Mouse (Mus musculus) common myeloid progenitor, adult 5-6 weeks (primary cell): ENCODE data around the gene U2af1l4. TPM values are rescaled to one million over a fixed set of nuclear protein-coding genes. Genes with fewer than 3 reads are reported as not detected.

Source experiments
- ATAC-seq: replicated peaks from 2 replicates; pipeline ENCODE4 v1.8.0; 2016; ENCODE audit warnings: low read depth, mild to moderate bottlenecking, moderate TSS enrichment, inconsistent platforms; ENCODE audit not compliant: poor library complexity, severe bottlenecking
- total RNA-seq: library from RNA; stranded (forward); fragments of 200-1000, 187-1606 nt; gene quantifications from 2 replicates; pipeline ENCODE4 v1.2.3, GENCODE M21; 2017

Gene U2af1l4
- total RNA-seq, 1 experiment from 2014 or later = 68.5 TPM

DNA sequence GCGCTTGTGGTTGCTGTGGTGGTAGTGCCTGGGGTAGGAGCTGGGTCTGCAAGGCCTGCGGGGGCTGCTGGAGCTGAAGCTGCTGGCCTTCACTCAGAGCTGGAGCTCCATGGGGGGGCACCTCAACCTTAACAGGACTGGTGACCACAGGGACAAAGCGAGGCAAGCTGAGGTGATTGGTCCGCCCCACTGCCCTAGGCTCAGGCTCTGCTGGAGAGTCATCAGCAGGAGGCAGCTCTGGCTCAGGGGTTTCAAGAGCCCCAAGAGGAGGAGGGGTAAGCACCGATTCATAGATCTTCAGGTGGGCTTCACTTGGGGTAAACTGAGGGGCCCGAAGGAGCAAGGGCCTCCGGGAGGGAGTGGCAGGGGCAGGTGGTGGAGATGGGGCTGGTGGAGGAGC lies 22.1 kb downstream of the U2af1l4 start:
- no peak for ATAC-seq

DNA sequence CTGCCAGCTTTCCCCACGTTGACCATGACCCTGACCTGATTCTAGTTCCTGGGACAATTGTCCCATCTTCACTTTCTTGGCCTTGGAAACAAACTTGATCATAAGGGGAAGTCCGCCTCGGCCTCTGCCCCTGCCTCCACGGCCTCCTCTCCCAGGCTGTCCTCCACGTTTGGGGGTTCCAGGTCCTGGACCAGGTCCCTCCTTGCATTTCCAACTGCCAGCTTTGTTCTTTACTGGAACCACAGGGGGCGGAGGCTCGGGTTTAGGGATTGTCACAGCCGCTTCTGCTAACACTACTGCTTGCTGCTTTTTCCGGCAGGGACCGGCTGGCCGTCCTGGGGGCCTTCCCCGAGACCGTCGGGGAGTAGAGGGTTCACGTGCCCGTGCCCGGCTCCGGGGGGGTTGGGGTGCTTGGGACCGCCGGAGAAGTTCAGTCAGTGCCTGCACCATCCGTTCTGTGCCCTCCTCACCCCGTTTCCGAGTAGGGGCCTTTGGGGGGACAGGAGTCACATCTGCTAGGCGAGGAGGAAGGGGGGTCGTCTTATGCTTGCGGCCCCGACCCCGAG lies 23.4 kb downstream of the U2af1l4 start:
- no peak for ATAC-seq

DNA sequence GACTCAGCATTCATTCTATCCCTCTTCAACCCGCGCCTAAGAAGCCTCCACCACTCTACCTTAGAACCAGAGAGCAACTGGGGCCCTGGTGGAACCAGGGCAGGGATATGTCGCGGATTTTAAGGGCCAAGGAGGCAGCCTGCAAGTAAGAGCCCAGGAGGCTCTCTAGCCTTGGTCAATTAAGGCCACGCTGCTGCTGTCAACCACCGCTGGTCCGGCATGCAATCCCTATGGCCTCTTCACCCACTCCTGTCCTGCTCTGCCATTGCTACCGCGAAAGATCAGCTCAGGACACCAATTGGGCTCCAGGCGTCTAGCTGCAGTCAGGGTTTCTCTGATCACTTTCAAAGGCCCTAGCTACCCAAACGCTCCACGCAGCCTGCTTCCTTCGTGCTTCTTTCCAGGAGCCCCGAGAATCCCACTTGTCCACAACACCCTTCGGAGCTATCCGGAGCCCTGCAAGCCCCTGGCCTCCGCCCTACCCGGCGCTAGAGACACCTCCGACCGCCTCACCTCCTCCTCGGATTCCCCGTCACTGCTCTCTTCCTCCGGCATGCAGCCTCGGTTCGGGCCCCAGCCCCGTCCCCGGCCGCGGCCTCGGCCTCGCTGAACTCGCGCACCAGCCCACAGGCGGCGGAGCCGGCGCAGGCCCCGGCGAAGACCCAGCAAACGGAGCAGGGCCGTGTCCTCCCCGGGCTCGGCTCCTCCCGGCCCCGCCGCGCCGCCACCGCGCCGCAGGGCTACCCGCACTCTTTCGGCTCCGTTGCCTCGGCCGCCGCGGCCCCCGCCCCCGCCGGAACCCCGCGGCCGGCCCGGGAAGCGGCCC lies 25.0 kb downstream of the U2af1l4 start:
- no peak for ATAC-seq

DNA sequence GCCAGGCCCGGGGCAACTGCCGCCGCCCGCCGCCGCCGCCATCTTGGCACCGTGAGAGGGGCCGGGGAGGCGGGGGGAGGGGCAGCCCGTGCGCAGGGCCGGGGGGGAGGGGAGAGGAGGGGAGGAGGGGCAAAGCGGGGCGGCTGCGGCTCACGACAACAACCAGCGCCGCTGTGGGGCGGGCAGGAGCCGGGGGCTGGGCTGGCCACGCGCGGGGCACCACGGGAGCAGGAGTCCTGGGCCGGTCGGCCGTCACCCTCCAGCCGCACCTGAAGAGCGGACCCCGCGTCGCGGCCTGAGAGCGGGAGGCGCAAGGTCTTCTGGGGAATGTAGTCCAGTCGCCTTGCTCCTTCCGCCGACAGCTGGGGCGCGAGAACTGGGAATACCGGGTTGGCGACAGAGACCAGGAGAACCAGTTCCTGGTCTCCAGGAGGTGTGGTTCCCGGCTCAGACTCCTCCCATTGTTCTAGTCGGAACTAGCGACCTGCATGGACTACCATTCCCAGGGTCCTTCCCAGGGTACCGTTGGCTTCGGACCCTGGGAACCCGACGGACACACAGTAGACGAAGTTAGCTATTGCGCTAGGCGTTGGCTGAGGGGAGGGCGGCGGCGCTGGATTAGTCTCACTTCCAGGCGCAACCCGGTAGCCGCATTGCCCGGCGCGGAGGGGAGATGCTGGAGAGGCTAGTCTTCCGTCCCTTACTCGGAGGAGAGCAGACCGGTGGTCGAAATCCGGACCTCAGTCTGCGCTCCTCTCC lies 25.8 kb downstream of the U2af1l4 start, which contains the start of gene Kmt2b:
Gene Kmt2b, minus strand, starts transcription at position 51 of the 759 bp plus-strand sequence.
- peak; percentile 78 for ATAC-seq

DNA sequence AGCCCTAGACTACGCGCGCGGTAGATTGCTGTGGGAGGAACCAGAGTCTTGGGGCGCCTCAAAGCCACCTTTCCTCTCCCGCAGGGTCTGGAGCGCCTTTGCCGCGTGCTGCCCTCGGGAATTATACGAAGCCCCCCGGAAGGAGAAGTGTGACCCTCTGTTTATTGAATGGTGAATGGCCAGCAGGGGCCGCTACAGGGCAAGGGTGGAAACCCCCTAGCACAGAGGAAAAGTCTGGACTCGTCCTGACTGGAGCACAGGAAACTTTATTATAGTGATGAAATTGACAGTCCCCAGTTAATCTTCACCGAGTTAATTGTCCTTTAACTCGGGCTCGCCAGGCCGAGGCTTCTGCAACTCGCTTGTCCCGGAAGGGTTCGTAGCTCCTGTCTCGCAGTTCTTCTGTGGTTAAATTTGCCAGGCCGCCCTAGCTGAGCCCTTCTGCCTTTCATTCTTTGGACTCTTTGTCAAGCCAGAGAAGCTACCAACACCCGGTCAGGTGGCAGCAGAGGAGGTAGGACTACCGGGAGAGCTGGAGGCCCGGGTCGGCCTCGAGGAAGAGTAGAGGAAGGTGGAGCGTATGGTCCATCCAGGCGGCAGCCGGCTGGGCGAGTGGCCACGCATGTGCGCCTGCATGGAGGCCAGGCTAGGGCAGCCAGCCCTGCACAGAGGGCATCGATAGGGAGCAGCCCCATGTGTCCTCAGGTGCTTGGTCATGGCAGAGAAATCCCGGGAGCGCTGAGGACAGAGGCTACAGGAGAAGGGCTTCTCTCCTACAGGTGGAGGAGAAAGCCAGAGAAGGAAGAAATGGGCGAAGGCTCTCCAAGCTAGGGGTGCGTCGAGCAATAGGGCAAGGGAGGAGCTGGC lies 26.6 kb downstream of the U2af1l4 start:
- ATAC-seq = peak; percentile 63

DNA sequence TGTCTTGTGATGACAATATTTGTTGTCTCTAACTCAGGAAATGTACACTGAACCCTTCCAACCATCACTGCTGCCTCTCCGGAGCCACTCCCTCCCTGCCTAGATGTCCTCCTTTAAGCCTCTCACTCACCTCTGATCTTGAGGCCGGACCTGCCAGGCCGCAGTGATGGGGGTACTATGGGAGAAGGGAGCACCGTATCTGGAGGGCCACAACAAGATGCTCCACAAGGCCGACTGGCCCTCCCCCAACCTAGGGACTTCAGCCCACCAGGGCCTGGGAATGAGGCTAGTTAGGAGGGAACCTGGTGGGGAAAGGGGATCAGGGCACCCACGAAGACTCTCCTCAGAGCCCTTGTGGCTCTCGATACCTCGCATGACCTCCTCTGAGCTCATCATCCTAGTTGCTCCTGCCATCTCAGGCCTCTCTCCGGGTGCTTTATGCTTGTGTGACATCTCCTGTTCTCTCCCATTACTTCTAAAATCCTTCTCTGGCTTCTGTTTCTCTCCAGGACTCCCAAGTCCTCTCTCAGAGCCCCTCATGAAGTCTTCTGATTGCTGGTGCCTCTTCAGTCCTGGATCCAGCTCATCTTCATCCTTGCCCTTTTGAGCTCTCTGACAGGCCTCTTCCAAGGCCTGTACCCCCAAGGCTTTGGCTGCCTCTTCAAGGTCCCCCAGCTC lies 28.0 kb downstream of the U2af1l4 start:
- no peak for ATAC-seq

DNA sequence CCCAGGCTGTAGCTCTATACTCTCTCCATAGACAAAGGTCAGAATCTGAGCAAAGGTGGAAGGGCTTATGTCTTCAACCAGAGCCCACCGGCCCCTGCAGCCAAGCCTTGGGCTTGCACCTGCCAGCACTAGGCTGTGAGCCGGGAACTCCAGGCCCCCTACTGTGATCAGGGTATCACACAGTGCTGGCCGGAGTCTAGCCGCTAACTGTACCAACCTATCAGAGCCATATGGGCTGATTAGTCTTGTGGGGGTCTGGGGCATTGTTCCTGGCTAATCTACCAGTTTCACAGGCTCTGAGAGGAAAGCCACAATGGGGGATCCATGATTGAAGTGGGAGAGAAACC lies 28.5 kb downstream of the U2af1l4 start:
- no peak for ATAC-seq

DNA sequence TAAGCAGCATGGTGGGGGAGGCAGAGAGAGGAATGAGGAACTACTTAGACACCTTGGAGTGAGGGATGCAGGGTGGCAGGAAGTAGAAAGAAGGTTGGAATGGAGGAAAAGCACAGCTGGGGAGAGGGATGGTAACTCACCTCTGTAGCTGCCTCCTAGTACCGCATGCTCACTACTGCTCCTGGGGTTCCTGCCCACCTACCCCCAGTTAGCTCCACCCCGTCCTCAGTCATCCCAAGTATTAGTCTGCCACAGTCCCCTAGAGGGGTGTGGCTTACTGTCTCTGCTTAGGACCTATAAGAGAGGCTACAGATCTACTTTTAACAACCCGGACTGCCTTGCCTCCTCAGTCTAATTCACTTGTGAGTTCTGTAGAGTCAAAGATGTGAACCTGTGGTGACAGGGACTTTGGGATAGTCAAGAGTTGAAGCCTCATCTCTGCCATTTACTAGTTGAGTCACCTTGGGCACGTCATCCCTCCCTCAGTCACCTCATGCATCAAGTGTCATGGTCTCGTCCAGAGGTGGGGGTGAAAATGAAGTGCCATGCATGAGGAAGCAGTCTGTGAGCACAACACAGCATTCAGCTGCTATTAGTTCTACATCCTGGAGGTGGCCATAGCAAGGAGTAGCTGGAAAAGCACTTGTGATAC lies 29.8 kb downstream of the U2af1l4 start:
- no peak for ATAC-seq

DNA sequence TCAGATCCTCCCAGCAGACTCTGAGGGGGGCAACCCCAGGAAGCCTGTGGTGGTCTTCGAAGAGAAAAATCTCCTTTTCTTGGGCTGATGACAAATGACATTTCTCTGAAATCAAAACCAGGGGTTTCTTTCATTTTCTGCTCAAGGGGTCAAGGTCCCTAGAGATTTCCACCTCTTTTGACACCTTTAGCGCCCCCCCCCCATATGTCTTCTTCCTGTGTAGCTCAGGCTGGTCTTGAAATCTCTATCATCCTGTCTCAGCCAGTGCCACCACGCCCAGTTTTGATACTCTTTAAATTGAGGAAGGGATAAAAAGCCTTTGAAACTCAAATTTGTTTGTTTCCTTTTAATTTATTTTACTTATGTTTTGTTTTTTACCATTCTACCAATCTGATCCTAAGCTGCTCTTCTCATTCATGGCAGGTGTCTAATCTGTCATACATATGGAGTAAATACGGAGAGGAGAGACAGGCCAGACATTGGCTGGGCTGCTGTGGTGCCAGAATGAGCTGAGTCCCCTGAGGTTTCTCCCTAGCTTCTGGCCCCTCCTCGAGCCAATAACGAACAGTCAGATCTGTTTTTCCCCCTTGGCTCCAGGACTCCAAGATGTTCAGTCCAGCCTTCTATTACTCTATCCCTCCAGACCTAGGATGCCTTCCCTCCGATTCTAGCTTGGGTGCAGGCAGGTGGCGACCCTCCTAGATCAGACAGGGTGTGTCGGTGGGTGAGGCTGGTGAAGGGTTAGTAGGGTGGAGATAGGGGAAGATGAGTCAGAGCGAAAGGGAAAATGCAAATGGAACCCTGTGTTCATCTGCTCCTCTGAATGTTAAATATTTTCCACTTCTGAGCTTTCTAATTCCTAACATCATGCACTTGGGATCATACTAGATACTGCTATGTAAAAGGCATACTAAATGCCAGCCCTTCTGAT lies 30.7 kb downstream of the U2af1l4 start:
- no peak for ATAC-seq

DNA sequence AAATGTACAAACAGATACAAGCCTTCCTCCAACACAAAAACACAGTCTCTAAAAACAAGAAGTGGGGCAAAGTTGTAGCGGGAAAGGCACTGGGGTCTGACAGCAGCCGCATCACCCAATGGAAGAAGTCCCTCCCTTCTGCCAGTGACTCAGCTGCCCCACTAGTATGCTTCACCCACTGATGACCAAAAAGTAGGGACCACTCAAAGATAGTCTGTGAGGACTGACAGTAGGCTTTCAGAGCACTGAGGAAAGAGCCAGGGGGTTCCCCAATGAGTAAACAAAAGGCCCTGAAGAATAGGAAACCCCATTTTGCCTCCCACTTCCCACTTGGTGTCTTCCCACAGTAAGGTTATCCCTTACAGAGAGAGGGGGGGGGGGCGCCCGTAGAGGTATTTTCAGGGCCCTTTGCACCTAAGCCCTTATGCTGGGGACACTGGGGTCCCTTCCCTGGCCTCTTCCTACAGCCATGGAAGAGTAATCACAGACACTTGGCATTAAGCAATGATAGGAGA lies 31.5 kb downstream of the U2af1l4 start:
- no peak for ATAC-seq

DNA sequence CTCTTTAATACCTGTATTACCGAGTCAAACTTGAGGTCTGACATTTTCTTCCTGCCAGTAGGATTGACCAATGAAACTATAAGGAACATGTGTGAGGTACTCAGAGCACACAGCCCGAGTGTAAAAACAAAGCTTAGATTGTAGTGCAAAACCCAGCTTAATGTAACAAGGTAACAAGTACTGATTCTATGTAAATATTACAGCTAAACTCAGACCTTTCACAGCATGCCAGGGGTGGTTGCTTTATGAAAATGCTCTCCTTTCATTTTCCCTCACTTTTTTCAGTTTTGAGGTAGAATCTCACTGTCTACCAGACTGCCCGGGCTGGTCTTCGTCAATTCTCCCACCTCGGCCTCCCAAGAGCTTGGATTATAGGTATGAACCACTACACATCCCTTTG lies 33.0 kb downstream of the U2af1l4 start:
- no peak for ATAC-seq

DNA sequence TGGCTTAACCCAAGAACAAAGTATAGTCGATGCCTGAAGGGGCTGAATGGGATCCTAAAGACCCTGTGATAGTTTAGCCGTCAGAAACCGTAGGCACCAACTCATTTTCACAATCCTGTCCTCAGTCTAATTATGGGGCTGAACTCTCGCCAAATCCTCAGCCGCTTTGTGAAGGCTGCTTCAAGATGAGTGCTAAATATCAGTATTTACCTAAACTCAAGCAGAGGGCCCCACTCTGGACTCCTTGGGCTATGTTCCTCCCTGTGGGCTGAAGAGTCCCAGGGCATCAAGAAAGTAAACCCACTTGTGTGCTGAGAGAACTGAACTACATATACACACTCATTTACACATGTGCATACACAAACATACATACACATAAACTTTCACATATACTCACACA lies 33.7 kb downstream of the U2af1l4 start:
- ATAC-seq = no peak

DNA sequence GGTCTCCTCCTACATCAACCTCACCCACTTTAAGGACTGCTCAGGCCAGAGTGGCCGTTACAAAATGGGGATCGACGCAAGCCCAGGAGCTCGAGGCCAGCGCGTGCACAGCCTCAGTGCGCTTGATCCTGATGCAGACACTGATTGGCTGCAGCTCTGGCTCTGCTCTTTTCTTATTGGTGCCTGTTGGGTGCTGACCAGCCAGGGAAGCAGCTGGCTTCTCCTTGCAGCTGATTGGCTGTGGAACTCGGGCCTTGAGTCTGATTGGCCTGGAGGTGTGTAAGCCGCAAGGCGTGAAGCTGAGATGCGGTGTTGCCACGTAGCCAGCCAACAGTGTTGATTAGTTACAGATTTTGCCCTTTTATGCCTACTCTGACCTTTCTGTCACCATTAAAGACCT lies 35.7 kb downstream of the U2af1l4 start, which contains the start of gene Zbtb32:
Gene Zbtb32, minus strand, starts transcription at position 124 of the 400 bp plus-strand sequence.
- ATAC-seq = no peak

DNA sequence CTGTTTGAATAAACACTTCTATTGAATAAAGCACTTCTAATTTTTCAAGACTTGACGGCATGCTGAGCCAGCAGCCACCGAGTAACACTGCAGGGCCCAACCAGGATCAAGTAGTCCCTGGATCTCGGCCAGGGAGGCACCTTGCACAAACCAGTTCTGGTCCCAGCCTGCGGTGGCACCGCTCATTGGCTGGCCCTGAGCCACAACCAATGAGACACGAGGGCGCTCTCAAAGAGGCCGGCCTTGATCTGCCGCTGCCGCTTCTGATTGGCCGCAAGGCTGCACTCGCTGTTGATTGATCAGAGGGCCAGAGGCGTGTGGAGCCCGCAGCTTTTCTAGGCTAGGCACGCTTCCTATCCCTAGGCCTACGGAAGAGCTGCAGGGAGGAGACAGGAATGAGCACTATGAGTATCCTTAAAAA lies 36.8 kb downstream of the U2af1l4 start:
- ATAC-seq = peak; percentile 99

DNA sequence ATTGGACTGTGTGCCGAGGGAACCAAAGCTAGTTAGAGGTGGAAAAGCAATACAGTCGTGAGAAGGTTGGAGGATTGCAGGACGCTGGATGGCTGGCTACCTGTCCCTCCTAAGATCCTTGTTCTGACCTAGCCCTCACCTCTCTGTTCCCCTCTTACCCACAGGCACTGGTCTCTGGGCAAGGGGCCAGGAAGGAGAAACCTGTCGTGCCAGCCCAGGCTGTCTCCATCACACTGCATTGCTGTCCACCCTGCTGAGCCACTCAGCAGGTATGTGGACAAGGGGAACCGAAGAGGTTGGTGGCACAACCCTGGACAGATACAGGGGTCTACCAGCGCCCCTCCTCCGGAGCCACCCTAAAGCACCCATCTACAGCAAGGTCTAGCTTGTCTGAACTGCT lies 37.5 kb downstream of the U2af1l4 start:
- ATAC-seq = no peak

DNA sequence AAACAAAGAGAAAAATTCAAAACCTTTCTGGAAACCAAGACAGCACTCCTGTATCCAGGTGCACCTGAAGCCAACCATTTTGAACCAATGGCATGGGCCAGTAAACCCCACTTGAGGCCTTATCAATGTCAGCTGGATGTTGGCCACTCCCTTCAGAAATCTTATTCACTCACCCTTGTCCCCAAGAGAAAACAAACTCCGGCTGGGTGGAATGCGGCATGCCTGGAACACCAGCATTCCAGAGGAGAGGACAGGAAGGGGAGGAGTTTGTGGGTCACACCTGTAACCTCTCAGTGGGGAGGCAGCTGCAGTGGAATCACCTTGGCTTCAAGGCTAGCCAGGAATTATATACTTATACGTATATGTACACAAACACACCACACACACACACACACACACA lies 39.5 kb downstream of the U2af1l4 start:
- no peak for ATAC-seq

DNA sequence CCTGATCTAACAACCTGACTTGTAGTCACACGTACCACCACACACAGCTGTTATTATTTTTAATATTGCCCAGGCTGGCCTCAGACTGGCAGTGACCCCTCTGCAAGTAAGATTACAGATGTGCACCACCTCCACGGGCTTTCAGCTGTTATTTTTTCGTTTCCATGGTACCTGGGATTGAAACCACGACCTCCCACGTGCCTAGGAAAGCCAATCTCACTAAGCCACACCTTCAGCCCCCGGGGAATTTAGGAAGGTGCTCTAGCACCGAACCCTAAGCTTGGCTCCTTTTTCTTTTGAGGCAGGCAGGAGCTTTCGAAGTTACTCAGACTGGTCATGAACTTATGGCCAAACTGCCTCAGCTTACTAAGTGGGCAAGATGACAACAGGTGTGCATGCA lies 41.3 kb downstream of the U2af1l4 start:
- no peak for ATAC-seq

DNA sequence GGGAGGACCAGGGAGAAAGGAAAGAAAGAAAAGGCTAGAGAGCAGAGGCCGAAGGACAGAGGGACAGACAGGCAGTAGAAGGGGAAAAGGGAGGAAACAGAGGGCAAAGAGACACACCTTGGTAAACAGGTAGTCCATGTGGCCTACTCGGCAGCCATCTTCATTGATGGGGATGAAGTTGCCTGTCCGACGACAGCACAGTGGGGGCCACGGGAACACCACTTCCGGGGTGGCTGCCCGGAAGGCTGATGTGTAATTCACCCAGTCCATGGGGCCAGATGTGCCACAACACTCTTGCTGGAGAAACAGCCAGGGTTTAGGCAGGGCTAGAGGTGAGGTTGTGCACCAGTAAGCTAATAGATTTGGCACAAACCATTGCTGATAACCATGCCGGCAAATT lies 41.8 kb downstream of the U2af1l4 start:
- ATAC-seq = no peak
